Mouse (Mus musculus) erythroblast, embryonic 14.5 days (primary cell): ENCODE data around the gene Rgp1.

ENCODE experiments used
- GATA1 ChIP-seq: IDR thresholded peaks from 2 replicates; pipeline ENCODE4 v1.6.1; 2012; ENCODE audit warnings: low read length, inconsistent platforms, mixed read lengths
- TAL1 ChIP-seq: IDR thresholded peaks from 3 replicates; pipeline ENCODE4 v1.6.1; 2012; ENCODE audit warnings: low read length, inconsistent platforms, mixed read lengths

DNA sequence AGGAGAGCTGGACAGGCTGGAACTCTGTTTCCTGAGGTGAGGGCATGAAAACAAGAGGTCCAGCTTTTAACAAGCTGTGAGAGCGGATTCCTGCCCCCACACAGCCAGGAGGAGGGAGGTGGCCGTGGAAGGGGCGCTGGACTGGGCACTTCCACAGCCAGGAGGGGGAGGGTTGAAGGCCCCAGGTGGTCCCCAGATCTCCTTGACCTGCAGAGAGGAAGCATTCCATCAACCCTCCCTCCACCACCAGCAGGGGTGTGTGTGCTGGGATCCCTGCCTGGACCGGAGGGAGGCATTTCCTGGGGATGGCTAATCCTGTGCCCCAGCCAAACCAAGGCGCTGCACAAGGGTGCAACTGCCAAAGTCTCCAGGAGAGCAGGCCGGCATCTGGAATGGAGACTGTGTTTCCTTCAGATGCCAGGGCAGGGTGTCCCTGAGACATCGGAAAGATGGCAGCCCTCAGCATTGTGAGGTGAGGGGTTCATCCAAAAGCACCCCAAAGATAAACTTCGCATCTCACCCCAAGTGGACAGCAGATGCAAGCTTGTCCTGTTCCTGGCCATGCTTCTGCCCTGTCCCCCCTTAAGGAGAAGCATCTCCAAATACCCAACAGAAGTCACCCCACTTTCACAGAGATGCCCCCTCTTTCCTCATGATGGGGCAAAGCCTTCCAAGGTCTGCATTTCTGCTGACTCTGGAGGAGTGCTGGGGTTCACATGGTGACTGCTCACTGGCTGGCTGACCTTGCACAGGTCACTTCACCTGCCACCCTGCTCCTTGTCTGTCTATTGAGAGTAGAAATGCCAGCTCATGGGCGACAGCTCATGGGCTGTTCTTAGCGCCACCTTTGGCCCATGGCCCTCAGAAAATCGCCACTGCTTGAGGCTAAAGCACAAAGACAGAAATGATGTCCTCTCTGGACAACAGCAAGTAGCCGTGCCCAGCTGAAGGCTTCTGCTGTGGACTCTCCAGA is 6.2 kb downstream of the Rgp1 start, which contains the start of gene Msmp:
- TF ChIP-seq GATA1 (no peak), TAL1 (no peak)
